Comparison of ENCODE assay signal across 32 mouse cellular contexts in the genomic region with DNA sequence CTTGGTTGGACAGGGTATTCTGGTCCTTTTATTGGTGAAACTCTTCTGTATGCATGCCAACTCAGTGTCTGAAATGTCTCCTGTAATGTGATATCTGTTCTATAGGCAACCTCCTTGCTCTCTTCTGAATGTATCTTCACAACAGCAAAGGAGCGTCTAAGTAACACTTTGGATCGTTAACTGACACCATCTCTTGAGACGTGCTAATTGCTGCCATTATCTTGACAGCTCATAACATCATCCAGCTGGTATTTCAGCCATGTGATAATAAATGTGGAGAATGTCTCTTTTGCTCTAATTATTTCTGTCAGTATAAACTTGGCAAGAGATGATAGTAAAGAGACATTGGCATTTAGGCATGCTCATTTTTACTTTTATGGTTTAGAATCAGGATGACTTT.
DNase-seq lines count a peak whose midpoint lies in the region; ATAC-seq and TF ChIP-seq lines count a peak whose summit lies in the region.
"Had no signal": no experiment of that assay in that cellular context is flagged by ENCODE, and none has a peak within 500 bp of the region (broad histone marks: within the 10 kb centered on the region; RNA-seq: fewer than 3 reads in every experiment).

No protein-coding gene starts in this region.

- no peak overlapping the region for H3K4me3 ChIP-seq in embryonic facial prominence, embryonic 14.5 days (ENCODE audit: low read depth, low read length)
- no peak overlapping the region for H3K4me3 ChIP-seq in embryonic facial prominence, embryonic 10.5 days
- no peak overlapping the region for H3K4me3 ChIP-seq in midbrain, postnatal 0 days (ENCODE audit: low read depth, low read length)
- no peak overlapping the region for H3K4me3 ChIP-seq in midbrain, embryonic 10.5 days
- no peak overlapping the region for H3K4me3 ChIP-seq in forebrain, embryonic 13.5 days
- H3K4me3 ChIP-seq: embryonic facial prominence, embryonic 13.5 days; erythroblast, embryonic 14.5 days; heart, embryonic 15.5 days; hindbrain, embryonic 12.5 days; limb, embryonic 12.5 days; neural tube, embryonic 12.5 days had no signal

- no peak overlapping the region for H3K9ac ChIP-seq in embryonic facial prominence, embryonic 14.5 days (ENCODE audit: low read depth, low read length)
- no peak overlapping the region for H3K9ac ChIP-seq in midbrain, postnatal 0 days (replicated peaks; ENCODE audit: low read length, poor library complexity, severe bottlenecking)
- no peak overlapping the region for H3K9ac ChIP-seq in forebrain, embryonic 13.5 days
- H3K9ac ChIP-seq: embryonic facial prominence, embryonic 13.5 days; heart, embryonic 15.5 days; hindbrain, embryonic 12.5 days; limb, embryonic 12.5 days; liver, postnatal 0 days; neural tube, embryonic 12.5 days had no signal

- H3K4me1 ChIP-seq in embryonic facial prominence, embryonic 14.5 days (ENCODE audit: control insufficient read depth, insufficient read depth, low read length), result no peaks in the 10 kb centered on the region
- no peaks in the 10 kb centered on the region for H3K4me1 ChIP-seq in embryonic facial prominence, embryonic 10.5 days
- H3K4me1 ChIP-seq in midbrain, postnatal 0 days (ENCODE audit: insufficient read depth, low read length), result no peaks in the 10 kb centered on the region
- no peaks in the 10 kb centered on the region for H3K4me1 ChIP-seq in midbrain, embryonic 10.5 days
- H3K4me1 ChIP-seq in forebrain, embryonic 13.5 days, result no peaks in the 10 kb centered on the region
- H3K4me1 ChIP-seq: heart, embryonic 15.5 days; hindbrain, embryonic 12.5 days; limb, embryonic 12.5 days; neural tube, embryonic 12.5 days had no signal

- H3K36me3 ChIP-seq in embryonic facial prominence, embryonic 14.5 days (ENCODE audit: control insufficient read depth, insufficient read depth, low read length), result no peaks in the 10 kb centered on the region
- H3K36me3 ChIP-seq in embryonic facial prominence, embryonic 10.5 days (replicated peaks), result no peaks in the 10 kb centered on the region
- H3K36me3 ChIP-seq in midbrain, postnatal 0 days (ENCODE audit: insufficient read depth, low read length), result no peaks in the 10 kb centered on the region
- no peaks in the 10 kb centered on the region for H3K36me3 ChIP-seq in midbrain, embryonic 10.5 days
- no peaks in the 10 kb centered on the region for H3K36me3 ChIP-seq in forebrain, embryonic 13.5 days (ENCODE audit: poor library complexity, severe bottlenecking)
- H3K36me3 ChIP-seq: embryonic facial prominence, embryonic 13.5 days; heart, embryonic 15.5 days; hindbrain, embryonic 12.5 days; limb, embryonic 12.5 days; neural tube, embryonic 12.5 days had no signal

- DNase-seq in embryonic facial prominence, embryonic 14.5 days (ENCODE audit: low spot score), result peak; percentile 14
- DNase-seq in embryonic facial prominence, embryonic 10.5 days (ENCODE audit: low spot score), result no peak
- peak; percentile 19 for DNase-seq in midbrain, postnatal 0 days (ENCODE audit: low spot score)
- DNase-seq in midbrain, embryonic 10.5 days (ENCODE audit: low spot score), result no peak
- peak; percentile 9 for DNase-seq in retina, embryonic 14.5 days (ENCODE audit: low spot score)
- DNase-seq in spleen, adult 12 weeks (ENCODE audit: low spot score), result no peak
- DNase-seq in cerebellum, adult 18-20 months, result no peak
- DNase-seq: adrenal gland, postnatal 14 days; cerebellum, adult 8-10 months; cerebellum, postnatal 25 days; gastrocnemius, postnatal 14 days; heart, postnatal 36 days; kidney, adult 9 months; kidney, postnatal 10 days; layer of hippocampus, adult 9-11 months; liver, postnatal 0 days; midbrain, embryonic 14.5 days; right cerebral cortex, postnatal 14 days; spleen, adult 18-20 months; thymus, adult 2 months; thymus, postnatal 36 days had no signal

- 56% methylated on average over 3 of the region's 3 CpGs for WGBS in embryonic facial prominence, embryonic 14.5 days
- WGBS in embryonic facial prominence, embryonic 10.5 days, result 63% methylated on average over 3 of the region's 3 CpGs
- 76% methylated on average over 3 of the region's 3 CpGs for WGBS in midbrain, postnatal 0 days
- WGBS in midbrain, embryonic 10.5 days, result 85% methylated on average over 3 of the region's 3 CpGs
- 40% methylated on average over 3 of the region's 3 CpGs for WGBS in forebrain, embryonic 13.5 days

- TF ChIP-seq CTCF in midbrain, postnatal 0 days (IDR thresholded peaks at IDR 0.05), result no peak

- no peaks in the 10 kb centered on the region for H3K27me3 ChIP-seq in embryonic facial prominence, embryonic 14.5 days (replicated peaks; ENCODE audit: control insufficient read depth, insufficient read depth, low read length)
- no peaks in the 10 kb centered on the region for H3K27me3 ChIP-seq in embryonic facial prominence, embryonic 10.5 days (replicated peaks; ENCODE audit: low read depth, poor library complexity, severe bottlenecking)
- H3K27me3 ChIP-seq in midbrain, postnatal 0 days (ENCODE audit: insufficient read depth, low read length), result no peaks in the 10 kb centered on the region
- no peaks in the 10 kb centered on the region for H3K27me3 ChIP-seq in midbrain, embryonic 10.5 days (ENCODE audit: low read depth, poor library complexity, severe bottlenecking)
- no peaks in the 10 kb centered on the region for H3K27me3 ChIP-seq in forebrain, embryonic 13.5 days
- H3K27me3 ChIP-seq: embryonic facial prominence, embryonic 13.5 days; heart, embryonic 15.5 days; hindbrain, embryonic 12.5 days; limb, embryonic 12.5 days; neural tube, embryonic 12.5 days had no signal

- H3K27ac ChIP-seq in embryonic facial prominence, embryonic 14.5 days (replicated peaks; ENCODE audit: low read depth, low read length), result no peak overlapping the region
- H3K27ac ChIP-seq in embryonic facial prominence, embryonic 10.5 days (replicated peaks), result no peak overlapping the region
- no peak overlapping the region for H3K27ac ChIP-seq in midbrain, postnatal 0 days (ENCODE audit: low read depth, low read length)
- H3K27ac ChIP-seq in midbrain, embryonic 10.5 days (replicated peaks), result no peak overlapping the region
- H3K27ac ChIP-seq in forebrain, embryonic 13.5 days, result no peak overlapping the region
- H3K27ac ChIP-seq: embryonic facial prominence, embryonic 13.5 days; heart, embryonic 15.5 days; hindbrain, embryonic 12.5 days; limb, embryonic 12.5 days; macrophage; neural tube, embryonic 12.5 days had no signal

- H3K9me3 ChIP-seq in embryonic facial prominence, embryonic 14.5 days (ENCODE audit: control insufficient read depth, low read length), result no peaks in the 10 kb centered on the region
- no peaks in the 10 kb centered on the region for H3K9me3 ChIP-seq in embryonic facial prominence, embryonic 10.5 days
- H3K9me3 ChIP-seq in midbrain, postnatal 0 days (ENCODE audit: low read length), result no peaks in the 10 kb centered on the region
- H3K9me3 ChIP-seq in midbrain, embryonic 10.5 days (replicated peaks), result no peaks in the 10 kb centered on the region
- H3K9me3 ChIP-seq in forebrain, embryonic 13.5 days (replicated peaks), result no peaks in the 10 kb centered on the region
- H3K9me3 ChIP-seq: embryonic facial prominence, embryonic 13.5 days; heart, embryonic 15.5 days; hindbrain, embryonic 12.5 days; limb, embryonic 12.5 days; neural tube, embryonic 12.5 days had no signal

- ATAC-seq in embryonic facial prominence, embryonic 14.5 days (ENCODE audit: low read depth), result no peak
- no peak for ATAC-seq in midbrain, postnatal 0 days (ENCODE audit: low FRiP score)
- peak; percentile 92 for ATAC-seq in forebrain, embryonic 13.5 days
- ATAC-seq: intestine, postnatal 0 days; liver, postnatal 0 days; lung, postnatal 0 days had no signal

- no peak overlapping the region for H3K4me2 ChIP-seq in embryonic facial prominence, embryonic 14.5 days (ENCODE audit: low read depth, low read length)
- H3K4me2 ChIP-seq in midbrain, postnatal 0 days (ENCODE audit: low read depth, low read length, poor library complexity, severe bottlenecking), result no peak overlapping the region
- H3K4me2 ChIP-seq in forebrain, embryonic 13.5 days, result no peak overlapping the region
- H3K4me2 ChIP-seq: embryonic facial prominence, embryonic 13.5 days; heart, embryonic 15.5 days; hindbrain, embryonic 12.5 days; limb, embryonic 12.5 days; liver, embryonic 11.5 days; neural tube, embryonic 12.5 days had no signal

Comparison
In these comparisons a context has a peak if more than half of its experiments do, and no peak if none do; other contexts are left out.
1. DNase-seq: peak in embryonic facial prominence, embryonic 14.5 days (single experiment), midbrain, postnatal 0 days (single experiment) and retina, embryonic 14.5 days (single experiment); none in embryonic facial prominence, embryonic 10.5 days (single experiment), midbrain, embryonic 10.5 days (single experiment), spleen, adult 12 weeks (single experiment) and cerebellum, adult 18-20 months (0 of 2).